Mouse (Mus musculus) lung, postnatal 0 days (tissue): ENCODE data around the gene Zfp523.

Experiments
- CTCF ChIP-seq: IDR thresholded peaks from 2 replicates; pipeline ENCODE4 v1.5.1; 2016; ENCODE audit warnings: antibody characterized with exemption, mild to moderate bottlenecking
- EP300 ChIP-seq: IDR thresholded peaks from 2 replicates; pipeline ENCODE4 v1.6.1; 2016; ENCODE audit warnings: antibody characterized with exemption, mild to moderate bottlenecking, control low read depth

DNA sequence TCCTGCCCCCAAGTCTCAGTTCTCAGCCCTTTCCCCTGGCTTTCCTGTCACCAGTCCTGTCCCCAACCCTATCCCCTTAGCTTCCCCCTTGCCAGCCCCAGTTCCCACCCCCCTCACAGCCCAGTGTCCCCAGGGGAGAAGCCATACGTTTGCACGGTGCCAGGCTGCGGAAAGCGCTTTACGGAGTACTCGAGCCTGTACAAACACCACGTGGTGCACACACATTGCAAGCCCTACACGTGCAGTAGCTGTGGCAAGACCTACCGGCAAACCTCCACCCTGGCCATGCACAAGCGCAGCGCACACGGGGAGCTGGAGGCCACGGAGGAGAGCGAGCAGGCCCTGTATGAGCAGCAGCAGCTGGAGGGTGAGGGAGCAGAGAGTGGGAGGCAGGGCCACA lies 25.1 kb downstream of the Zfp523 start:
- TF ChIP-seq CTCF, result no peak
- TF ChIP-seq EP300, result no peak
